Mouse (Mus musculus): ENCODE results near the gene Fam234a. TPM values are rescaled to one million over a fixed set of nuclear protein-coding genes. Genes with fewer than 3 reads are reported as not detected.
"Not testable (repeated sequence)": the region's sequence is repeated elsewhere in the genome, so short reads cannot be mapped to it uniquely, and the experiment has no call there.

Fam234a gene
- polyA plus RNA-seq, 1 experiment from 2014 or later, result 20.2 TPM

DNA sequence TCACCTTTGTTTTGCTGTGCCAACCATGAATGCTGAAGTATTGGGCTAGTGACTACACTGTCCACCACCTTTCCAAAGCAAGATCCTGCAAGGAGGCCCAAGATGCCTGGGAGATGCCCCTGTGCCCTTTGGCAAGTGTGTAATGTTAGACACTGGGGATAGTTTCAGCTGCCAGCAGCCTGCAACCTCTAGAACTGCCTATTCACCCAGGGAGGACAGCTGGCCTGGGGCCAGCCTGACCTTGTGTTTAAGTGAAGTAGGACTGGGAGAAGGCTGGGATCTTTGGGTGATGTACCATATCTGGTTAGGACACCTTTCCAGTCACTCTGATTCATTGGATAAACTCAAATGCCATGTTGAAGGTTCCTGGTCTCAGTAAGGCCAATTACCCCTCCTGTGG lies 42.0 kb downstream of the Fam234a start:
- Histone ChIP-seq H3K4me1 (replicated peaks; ENCODE audit: control insufficient read depth, insufficient read depth, low read length) (peaks cover 44% of the 10 kb centered on the region), H3K27me3 (replicated peaks; ENCODE audit: control insufficient read depth, insufficient read depth, low read length) (peaks cover 59% of the 10 kb centered on the region), H3K9ac (ENCODE audit: low read depth, low read length) (no peak overlapping the region), H3K4me3 (ENCODE audit: low read depth, low read length) (peak overlapping the region; percentile 72; the same call in 1 of the 2 replicates), H3K9me3 (ENCODE audit: control insufficient read depth, low read length) (no peaks in the 10 kb centered on the region), H3K4me2 (peak overlapping the region; percentile 98), H3K36me3 (ENCODE audit: control insufficient read depth, insufficient read depth, low read length) (0 out of 2 replicates have a peak, but pooled peaks cover 4% of the 10 kb centered on the region), H3K27ac (ENCODE audit: low read depth, low read length) (no peak overlapping the region)
- ATAC-seq (replicated peaks; ENCODE audit: low FRiP score) (no peak), DNase-seq (ENCODE audit: low spot score) (no peak)

DNA sequence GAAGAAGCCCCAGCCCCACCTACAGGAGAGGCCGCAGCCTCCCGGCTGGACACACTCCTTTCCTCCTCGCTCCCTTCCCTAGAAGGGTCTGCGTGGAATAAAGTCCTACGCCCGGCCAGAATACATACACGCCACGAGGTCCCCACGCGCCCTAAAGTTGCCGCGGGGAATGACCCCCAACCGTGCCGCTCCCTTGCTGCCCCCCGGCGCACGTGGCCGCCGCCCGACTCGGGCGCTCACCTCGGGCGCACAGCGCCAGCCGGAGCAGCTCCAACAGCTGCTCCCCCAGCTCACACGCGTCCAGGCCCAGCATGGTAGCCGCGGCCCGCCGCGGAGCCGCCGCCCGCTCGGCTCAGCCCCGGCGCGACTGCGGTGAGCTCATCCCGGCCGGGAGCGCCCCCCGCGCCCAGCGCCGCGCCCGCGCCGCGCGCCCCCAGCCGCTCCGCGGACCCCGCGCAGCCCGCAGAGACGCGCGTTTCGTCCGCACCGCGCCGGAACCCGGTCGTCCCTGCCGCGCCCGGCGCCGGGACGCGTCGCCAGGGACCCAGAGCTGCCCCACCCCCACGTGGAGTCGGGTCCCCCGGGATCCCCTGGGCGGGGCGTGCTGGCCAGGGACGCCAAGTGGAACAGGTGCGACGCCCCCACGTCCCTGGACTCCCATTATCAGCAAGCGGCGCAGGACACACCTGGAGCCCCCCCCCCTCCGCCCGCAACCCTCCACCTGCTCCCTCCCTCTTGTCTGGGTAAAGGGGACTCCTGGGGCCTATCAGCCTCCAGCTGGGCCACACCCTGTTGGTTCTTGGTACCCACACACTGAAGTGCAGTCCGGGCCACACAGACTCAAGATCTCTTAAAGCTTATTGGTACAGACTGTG lies 43.0 kb downstream of the Fam234a start:
- peak overlapping the region; percentile 98 for H3K4me2 ChIP-seq
- H3K4me1 ChIP-seq (replicated peaks; ENCODE audit: control insufficient read depth, insufficient read depth, low read length), result peaks cover 44% of the 10 kb centered on the region
- H3K27me3 ChIP-seq (replicated peaks; ENCODE audit: control insufficient read depth, insufficient read depth, low read length), result peaks cover 59% of the 10 kb centered on the region
- peak overlapping the region; percentile 75; the same call in 1 of the 2 replicates for H3K27ac ChIP-seq (ENCODE audit: low read depth, low read length)
- peak; percentile 52 for DNase-seq (ENCODE audit: low spot score)
- H3K9ac ChIP-seq (ENCODE audit: low read depth, low read length), result peak overlapping the region; percentile 84
- WGBS, result under 1% methylated on average over 73 of the region's 92 CpGs
- ATAC-seq (replicated peaks; ENCODE audit: low FRiP score), result peak; percentile 69
- H3K9me3 ChIP-seq (ENCODE audit: control insufficient read depth, low read length), result no peaks in the 10 kb centered on the region
- peaks cover 9% of the 10 kb centered on the region; the same call in 1 of the 2 replicates for H3K36me3 ChIP-seq (ENCODE audit: control insufficient read depth, insufficient read depth, low read length)
- H3K4me3 ChIP-seq (ENCODE audit: low read depth, low read length), result peak overlapping the region; percentile 72

DNA sequence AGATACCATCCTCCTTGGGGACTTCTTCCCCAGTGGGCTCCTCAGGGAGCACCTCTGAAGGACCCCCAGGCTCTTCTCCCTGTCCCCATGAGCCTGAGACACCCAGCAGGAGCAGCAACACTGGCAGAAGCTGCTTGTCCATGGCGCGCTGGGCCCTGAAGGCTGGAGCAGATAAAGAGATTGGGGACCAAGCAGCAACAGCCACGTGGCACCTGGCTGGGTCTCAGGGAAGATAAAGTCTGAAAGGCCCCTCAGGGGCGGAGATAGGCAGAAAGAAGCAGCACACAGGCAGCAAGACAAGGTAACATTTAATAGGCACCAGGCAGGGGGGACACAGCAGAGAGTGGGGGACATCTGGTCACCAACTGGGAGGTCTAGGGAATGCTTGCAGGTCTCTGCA lies 45.1 kb downstream of the Fam234a start, which contains the start of gene Pdia2:
TSS of gene Pdia2 (minus strand) at position 196 of the 400 bp plus-strand sequence.
- Histone ChIP-seq H3K27me3 (replicated peaks; ENCODE audit: control insufficient read depth, insufficient read depth, low read length) (peaks cover 41% of the 10 kb centered on the region), H3K9me3 (ENCODE audit: control insufficient read depth, low read length) (no peaks in the 10 kb centered on the region), H3K9ac (ENCODE audit: low read depth, low read length) (peak within 1 kb of the TSS; percentile 69), H3K36me3 (ENCODE audit: control insufficient read depth, insufficient read depth, low read length) (peaks cover 23% of the 10 kb centered on the region; the same call in 1 of the 2 replicates), H3K4me1 (replicated peaks; ENCODE audit: control insufficient read depth, insufficient read depth, low read length) (peaks cover 44% of the 10 kb centered on the region), H3K27ac (ENCODE audit: low read depth, low read length) (peak within 1 kb of the TSS; percentile 69), H3K4me2 (peak within 1 kb of the TSS; percentile 98), H3K4me3 (ENCODE audit: low read depth, low read length) (peak within 1 kb of the TSS; percentile 52)
- ATAC-seq (replicated peaks; ENCODE audit: low FRiP score), result peak; percentile 81
- peak; percentile 45 for DNase-seq (ENCODE audit: low spot score)
- 34% methylated on average over 4 of the region's 4 CpGs for WGBS

DNA sequence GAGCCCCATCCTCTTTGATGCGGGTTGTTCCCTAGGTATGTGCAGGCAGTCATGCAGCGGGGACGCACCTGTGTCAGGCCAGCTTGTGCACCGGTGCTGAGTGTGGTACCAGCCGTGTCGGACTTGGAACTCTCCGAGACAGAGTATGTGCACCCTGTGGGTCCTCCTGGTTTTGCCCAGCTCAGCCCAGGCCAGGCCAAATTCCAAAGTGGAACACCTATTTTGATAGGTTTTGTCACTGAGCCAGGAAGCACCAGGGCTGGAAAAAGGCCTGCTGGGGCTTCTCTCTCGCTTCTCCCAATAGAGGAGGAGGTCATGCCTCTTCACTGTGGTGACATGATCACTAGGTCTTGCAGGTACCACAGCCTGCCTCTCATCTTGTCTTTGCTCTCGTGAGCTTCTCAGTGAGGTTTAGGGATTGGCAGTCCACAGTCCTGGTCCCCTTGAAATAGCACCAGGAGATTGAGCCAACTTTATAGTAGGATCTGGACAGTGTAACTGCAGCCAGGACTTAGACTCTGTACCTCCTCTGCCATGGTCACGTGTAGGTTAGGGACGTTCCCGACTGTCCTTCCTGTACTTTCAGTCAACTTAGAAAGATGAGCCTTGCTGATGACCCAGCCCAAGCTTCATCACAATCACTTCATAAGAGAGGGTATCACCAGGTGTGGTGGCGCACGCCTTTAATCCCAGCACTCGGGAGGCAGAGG lies 51.4 kb downstream of the Fam234a start:
- no peak for ATAC-seq (replicated peaks; ENCODE audit: low FRiP score)
- Histone ChIP-seq H3K4me3 (ENCODE audit: low read depth, low read length) (no peak overlapping the region), H3K9me3 (ENCODE audit: control insufficient read depth, low read length) (no peaks in the 10 kb centered on the region), H3K27ac (ENCODE audit: low read depth, low read length) (no peak overlapping the region), H3K36me3 (ENCODE audit: control insufficient read depth, insufficient read depth, low read length) (peaks cover 46% of the 10 kb centered on the region; the same call in 1 of the 2 replicates), H3K27me3 (replicated peaks; ENCODE audit: control insufficient read depth, insufficient read depth, low read length) (no peaks in the 10 kb centered on the region), H3K9ac (ENCODE audit: low read depth, low read length) (no peak overlapping the region), H3K4me2 (no peak overlapping the region), H3K4me1 (replicated peaks; ENCODE audit: control insufficient read depth, insufficient read depth, low read length) (no peaks in the 10 kb centered on the region)
- WGBS, result 97% methylated on average over 15 of the region's 15 CpGs
- no peak for DNase-seq (ENCODE audit: low spot score)

GRCm38 (mm10) chr17:26191486-26191885 lies 52.6 kb downstream of the Fam234a start:
- not testable (repeated sequence) for H3K4me3 ChIP-seq (ENCODE audit: low read depth, low read length); H3K9ac ChIP-seq (ENCODE audit: low read depth, low read length); H3K4me2 ChIP-seq; H3K4me1 ChIP-seq (replicated peaks; ENCODE audit: control insufficient read depth, insufficient read depth, low read length); H3K27me3 ChIP-seq (replicated peaks; ENCODE audit: control insufficient read depth, insufficient read depth, low read length); H3K9me3 ChIP-seq (ENCODE audit: control insufficient read depth, low read length); DNase-seq (ENCODE audit: low spot score); H3K27ac ChIP-seq (ENCODE audit: low read depth, low read length); ATAC-seq (replicated peaks; ENCODE audit: low FRiP score)
- H3K36me3 ChIP-seq (ENCODE audit: control insufficient read depth, insufficient read depth, low read length), result peaks cover 53% of the 10 kb centered on the region; the same call in 1 of the 2 replicates
- WGBS, result 94% methylated on average over 7 of the region's 7 CpGs

DNA sequence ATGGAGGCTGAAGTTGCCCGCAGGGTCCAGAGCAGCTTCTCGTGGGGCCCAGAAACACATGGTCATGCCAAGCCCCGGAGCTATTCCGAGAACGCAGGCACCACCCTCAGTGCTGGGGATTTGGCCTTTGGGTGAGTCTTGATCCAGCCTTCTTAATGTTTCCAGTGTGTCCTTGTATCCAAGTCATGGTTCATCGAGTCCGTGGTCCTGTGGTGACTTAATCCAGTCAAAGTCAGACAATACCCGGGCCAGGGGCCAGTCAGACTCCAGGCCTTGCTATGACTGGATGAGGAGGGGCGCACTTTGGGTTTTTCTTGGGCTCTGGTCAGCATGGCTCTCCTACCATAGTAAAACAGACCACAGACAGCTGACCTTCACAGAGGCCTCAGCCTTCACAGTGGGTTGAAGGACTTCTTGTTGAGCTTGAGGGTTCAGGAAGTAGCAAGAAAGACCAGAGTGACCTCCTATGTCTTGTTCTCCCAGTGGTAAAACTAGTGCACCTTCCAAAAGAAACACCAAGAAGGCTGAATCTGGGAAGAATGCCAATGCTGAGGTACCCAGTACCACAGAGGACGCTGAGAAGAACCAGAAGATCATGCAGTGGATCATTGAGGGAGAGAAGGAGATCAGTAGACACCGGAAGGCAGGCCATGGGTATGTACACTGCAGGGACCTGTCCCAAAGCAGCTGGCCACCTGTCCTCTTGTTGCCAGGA lies 55.8 kb downstream of the Fam234a start:
- H3K4me2 ChIP-seq, result no peak overlapping the region
- H3K27me3 ChIP-seq (replicated peaks; ENCODE audit: control insufficient read depth, insufficient read depth, low read length), result no peaks in the 10 kb centered on the region
- peaks cover 36% of the 10 kb centered on the region; the same call in 1 of the 2 replicates for H3K36me3 ChIP-seq (ENCODE audit: control insufficient read depth, insufficient read depth, low read length)
- ATAC-seq (replicated peaks; ENCODE audit: low FRiP score) (no peak), DNase-seq (ENCODE audit: low spot score) (no peak)
- WGBS, result 93% methylated on average over 11 of the region's 11 CpGs
- no peaks in the 10 kb centered on the region for H3K9me3 ChIP-seq (ENCODE audit: control insufficient read depth, low read length)
- no peaks in the 10 kb centered on the region for H3K4me1 ChIP-seq (replicated peaks; ENCODE audit: control insufficient read depth, insufficient read depth, low read length)
- H3K9ac ChIP-seq (ENCODE audit: low read depth, low read length), result no peak overlapping the region
- H3K27ac ChIP-seq (ENCODE audit: low read depth, low read length), result no peak overlapping the region
- H3K4me3 ChIP-seq (ENCODE audit: low read depth, low read length), result no peak overlapping the region

GRCm38 (mm10) chr17:26187592-26187991 lies 56.5 kb downstream of the Fam234a start:
- no peaks in the 10 kb centered on the region for H3K9me3 ChIP-seq (ENCODE audit: control insufficient read depth, low read length)
- ATAC-seq (replicated peaks; ENCODE audit: low FRiP score) (no peak), DNase-seq (ENCODE audit: low spot score) (no peak)
- H3K36me3 ChIP-seq (ENCODE audit: control insufficient read depth, insufficient read depth, low read length), result peaks cover 36% of the 10 kb centered on the region; the same call in 1 of the 2 replicates
- no peak overlapping the region for H3K4me3 ChIP-seq (ENCODE audit: low read depth, low read length)
- no peak overlapping the region for H3K4me2 ChIP-seq
- WGBS, result 93% methylated on average over 5 of the region's 5 CpGs
- H3K9ac ChIP-seq (ENCODE audit: low read depth, low read length), result no peak overlapping the region
- no peak overlapping the region for H3K27ac ChIP-seq (ENCODE audit: low read depth, low read length)
- no peaks in the 10 kb centered on the region for H3K27me3 ChIP-seq (replicated peaks; ENCODE audit: control insufficient read depth, insufficient read depth, low read length)
- no peaks in the 10 kb centered on the region for H3K4me1 ChIP-seq (replicated peaks; ENCODE audit: control insufficient read depth, insufficient read depth, low read length)

GRCm38 (mm10) chr17:26181179-26181578 lies 62.9 kb downstream of the Fam234a start:
- Histone ChIP-seq H3K9me3 (ENCODE audit: control insufficient read depth, low read length) (no peaks in the 10 kb centered on the region), H3K36me3 (ENCODE audit: control insufficient read depth, insufficient read depth, low read length) (peaks cover 4% of the 10 kb centered on the region; the same call in 1 of the 2 replicates), H3K27ac (ENCODE audit: low read depth, low read length) (no peak overlapping the region), H3K4me2 (no peak overlapping the region), H3K9ac (ENCODE audit: low read depth, low read length) (no peak overlapping the region), H3K27me3 (replicated peaks; ENCODE audit: control insufficient read depth, insufficient read depth, low read length) (no peaks in the 10 kb centered on the region), H3K4me1 (replicated peaks; ENCODE audit: control insufficient read depth, insufficient read depth, low read length) (no peaks in the 10 kb centered on the region), H3K4me3 (ENCODE audit: low read depth, low read length) (no peak overlapping the region)
- 88% methylated on average over 3 of the region's 3 CpGs for WGBS
- no peak for ATAC-seq (replicated peaks; ENCODE audit: low FRiP score)
- DNase-seq (ENCODE audit: low spot score), result no peak

Measured in liver, embryonic 11.5 days (tissue).